Mouse (Mus musculus) C2C12 (cell line): ENCODE data around the gene B3gnt7.

Source experiments
- CTCF ChIP-seq: IDR thresholded peaks from one replicate; pipeline ENCODE4 v1.5.1; 2011; ENCODE audit not compliant: control insufficient read depth, insufficient read depth, insufficient read length
- FOSL1 ChIP-seq: IDR thresholded peaks from one replicate; pipeline ENCODE4 v1.8.0; 2011; ENCODE audit warnings: mild to moderate bottlenecking, low read length; ENCODE audit not compliant: poor library complexity, insufficient read depth, severe bottlenecking
- MAX ChIP-seq: IDR thresholded peaks from one replicate; pipeline ENCODE4 v1.6.1; 2011; ENCODE audit warnings: mild to moderate bottlenecking, control low read depth
- MYOD1 ChIP-seq: IDR thresholded peaks from one replicate; pipeline ENCODE4 v1.6.1; 2011; ENCODE audit warnings: low read depth; ENCODE audit not compliant: control insufficient read depth, insufficient read length
- MYOG ChIP-seq: IDR thresholded peaks from one replicate; pipeline ENCODE4 v1.6.1; 2011; ENCODE audit not compliant: control insufficient read depth, insufficient read length; ENCODE audit errors: extremely low read depth
- USF1 ChIP-seq: IDR thresholded peaks from one replicate; pipeline ENCODE4 v1.6.1; 2011; ENCODE audit warnings: low read depth, mild to moderate bottlenecking, control low read depth, moderate library complexity

DNA sequence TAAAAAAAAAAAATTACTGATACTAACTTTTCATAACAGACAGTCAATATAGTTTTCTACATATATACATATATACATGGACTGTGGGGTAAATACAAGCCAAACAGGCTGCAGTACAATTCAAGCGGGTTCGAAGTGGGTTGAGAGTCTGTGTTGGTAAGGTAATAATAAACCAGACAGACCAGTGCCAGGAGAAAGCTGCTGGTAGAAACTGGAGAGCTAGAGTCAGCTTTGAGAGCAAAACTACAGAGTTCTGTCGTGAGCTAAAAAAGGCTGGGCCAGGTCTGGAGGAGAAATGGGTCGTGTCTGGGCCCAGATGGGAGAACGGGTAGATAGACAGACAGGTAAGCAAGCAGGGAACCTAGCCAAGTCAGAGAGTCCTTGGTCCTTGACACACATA lies 18.5 kb upstream of the B3gnt7 start:
- TF ChIP-seq USF1 (no peak), MAX (no peak), CTCF (no peak), MYOD1 (no peak), MYOG (no peak), FOSL1 (no peak)
